Mouse (Mus musculus): ENCODE results near the gene Zfp986. TPM values are rescaled to one million over a fixed set of nuclear protein-coding genes. Genes with fewer than 3 reads are reported as not detected.
"Not testable (repeated sequence)": the region's sequence is repeated elsewhere in the genome, so short reads cannot be mapped to it uniquely, and the experiment has no call there.

Zfp986 gene
- polyA plus RNA-seq, 1 experiment from 2014 or later = not detected

DNA sequence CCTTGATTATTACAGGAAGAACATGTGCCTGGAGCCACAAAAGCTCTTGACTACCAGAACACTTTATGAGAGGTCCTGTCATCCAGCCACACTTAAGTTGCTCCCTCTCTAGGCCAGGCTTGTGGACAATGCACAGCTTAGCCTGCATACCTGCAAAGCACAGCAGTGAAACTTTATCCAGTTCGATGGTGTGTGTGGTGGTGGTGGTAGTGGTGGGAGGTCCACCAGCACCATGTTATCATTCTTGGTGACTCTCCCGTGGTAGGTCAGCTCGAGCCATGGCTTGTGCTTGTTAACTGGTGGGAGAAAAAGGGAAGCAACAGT, 19.7 kb upstream of the Zfp986 start:
- not testable (repeated sequence) for H3K4me2 ChIP-seq (ENCODE audit: low read length); DNase-seq (ENCODE audit: low spot score); H3K9me3 ChIP-seq (ENCODE audit: control insufficient read depth, low read length); H3K9ac ChIP-seq (ENCODE audit: low read length); H3K27me3 ChIP-seq (replicated peaks; ENCODE audit: control insufficient read depth, insufficient read depth, low read length); H3K36me3 ChIP-seq (ENCODE audit: control insufficient read depth, insufficient read depth, low read length); H3K4me1 ChIP-seq (replicated peaks; ENCODE audit: control insufficient read depth, insufficient read depth, low read length); H3K27ac ChIP-seq (ENCODE audit: low read depth); H3K4me3 ChIP-seq (ENCODE audit: low read depth, low read length)
- 75% methylated on average over 3 of the region's 3 CpGs for WGBS
- ATAC-seq (replicated peaks; ENCODE audit: low FRiP score, low TSS enrichment, low read depth) = peak; percentile 5; the same call in 1 of the 2 replicates

DNA sequence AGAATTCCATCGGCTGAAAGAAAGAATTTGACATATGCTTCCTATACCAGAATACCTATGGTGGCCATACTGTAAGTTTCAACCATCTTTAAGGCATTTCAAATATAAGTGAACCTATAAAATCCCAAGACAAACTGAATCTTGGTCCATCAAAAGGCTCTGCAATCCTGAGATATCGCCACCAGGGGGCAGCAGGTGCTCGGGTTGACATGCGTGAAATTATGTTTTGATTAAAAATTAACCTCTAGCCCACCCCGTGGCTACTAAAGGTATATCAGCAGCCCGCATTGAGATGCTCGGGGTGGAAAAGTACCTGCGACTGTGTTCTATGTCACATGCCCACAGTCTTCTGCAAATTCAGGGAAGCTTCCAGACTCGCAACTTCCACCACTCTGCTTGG, 17.2 kb upstream of the Zfp986 start:
- not testable (repeated sequence) for H3K9me3 ChIP-seq (ENCODE audit: control insufficient read depth, low read length); H3K36me3 ChIP-seq (ENCODE audit: control insufficient read depth, insufficient read depth, low read length); DNase-seq (ENCODE audit: low spot score); ATAC-seq (replicated peaks; ENCODE audit: low FRiP score, low TSS enrichment, low read depth); H3K4me3 ChIP-seq (ENCODE audit: low read depth, low read length); H3K4me2 ChIP-seq (ENCODE audit: low read length); H3K27me3 ChIP-seq (replicated peaks; ENCODE audit: control insufficient read depth, insufficient read depth, low read length); H3K27ac ChIP-seq (ENCODE audit: low read depth); H3K4me1 ChIP-seq (replicated peaks; ENCODE audit: control insufficient read depth, insufficient read depth, low read length); H3K9ac ChIP-seq (ENCODE audit: low read length)
- WGBS = 67% methylated on average over 6 of the region's 9 CpGs

DNA sequence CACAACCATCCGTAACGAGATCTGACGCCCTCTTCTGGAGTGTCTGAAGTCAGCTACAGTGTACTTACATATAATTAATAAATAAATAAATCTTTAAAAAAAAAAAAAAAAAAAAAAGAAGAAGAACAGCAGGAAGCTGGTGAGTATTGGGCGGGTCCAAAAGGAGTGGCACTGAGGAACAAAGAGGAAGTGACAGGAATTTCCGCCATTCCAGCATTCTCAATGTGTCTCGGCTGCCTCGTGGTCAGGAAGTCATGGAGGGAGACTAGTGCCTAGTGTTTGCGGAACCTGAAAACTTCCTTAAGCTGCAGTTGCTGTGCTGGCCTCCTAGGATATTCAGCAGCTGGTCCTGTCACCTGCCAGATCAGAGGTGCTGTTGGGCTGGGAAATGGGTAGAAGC, 4.7 kb upstream of the Zfp986 start:
- not testable (repeated sequence) for H3K27me3 ChIP-seq (replicated peaks; ENCODE audit: control insufficient read depth, insufficient read depth, low read length); H3K4me3 ChIP-seq (ENCODE audit: low read depth, low read length); H3K4me2 ChIP-seq (ENCODE audit: low read length); H3K4me1 ChIP-seq (replicated peaks; ENCODE audit: control insufficient read depth, insufficient read depth, low read length); H3K9ac ChIP-seq (ENCODE audit: low read length); H3K9me3 ChIP-seq (ENCODE audit: control insufficient read depth, low read length); DNase-seq (ENCODE audit: low spot score); ATAC-seq (replicated peaks; ENCODE audit: low FRiP score, low TSS enrichment, low read depth); H3K27ac ChIP-seq (ENCODE audit: low read depth); H3K36me3 ChIP-seq (ENCODE audit: control insufficient read depth, insufficient read depth, low read length)
- WGBS = 86% methylated on average over 5 of the region's 8 CpGs

Other genes with a start within 250 kb of the Zfp986 start
- gene Zfp980, start 198.1 kb upstream of the Zfp986 start, polyA plus RNA-seq (2014; fragmentation: Nextera tagmentation; extraction: Ambion mirVana) = not detected in 2 replicates
- gene Zfp987, start 228.5 kb downstream of the Zfp986 start, polyA plus RNA-seq (2014; fragmentation: Nextera tagmentation; extraction: Ambion mirVana) = 0.52 and 0.74 TPM in 2 replicates